Mouse (Mus musculus) heart, embryonic 11.5 days (tissue): ENCODE data around the gene Slc4a11. TPM values are rescaled to one million over a fixed set of nuclear protein-coding genes. Genes with fewer than 3 reads are reported as not detected.
A peak's percentile ranks its signal among the peaks of the same experiment; 100 is the strongest.

ENCODE experiments used
- ATAC-seq: fragments of 200-750 bp; cut with Nextera tagmentation; replicated peaks from 2 replicates; pipeline ENCODE4 v1.8.0; 2017; ENCODE audit warnings: moderate library complexity; ENCODE audit not compliant: insufficient number of reproducible peaks, low FRiP score, low TSS enrichment
- H3K27ac ChIP-seq: fragments of 300-500 bp; sonication (generic); 2 replicates; pipeline ENCODE4 v1.5.1; 2014; ENCODE audit warnings: mild to moderate bottlenecking, low read depth, low read length
- H3K27me3 ChIP-seq: fragments of 300-500 bp; sonication (generic); 2 replicates; pipeline ENCODE4 v1.6.1; 2014; ENCODE audit warnings: mild to moderate bottlenecking, low read length, mixed read lengths; ENCODE audit not compliant: control insufficient read depth, insufficient read depth
- H3K36me3 ChIP-seq: fragments of 300-500 bp; sonication (generic); 2 replicates; pipeline ENCODE4 v1.6.1; 2014; ENCODE audit warnings: mild to moderate bottlenecking, low read length, moderate library complexity, mixed read lengths; ENCODE audit not compliant: control insufficient read depth, insufficient read depth
- H3K4me1 ChIP-seq: fragments of 300-500 bp; sonication (generic); 2 replicates; pipeline ENCODE4 v1.6.1; 2014; ENCODE audit warnings: low read length; ENCODE audit not compliant: control insufficient read depth, insufficient read depth
- H3K4me2 ChIP-seq: fragments of 300-500 bp; sonication (generic); 2 replicates; pipeline ENCODE4 v1.6.1; 2014; ENCODE audit warnings: mild to moderate bottlenecking, moderate library complexity
- H3K4me3 ChIP-seq: fragments of 300-500 bp; sonication (generic); 2 replicates; pipeline ENCODE4 v1.5.1; 2014; ENCODE audit warnings: low read depth, low read length
- H3K9ac ChIP-seq: fragments of 300-500 bp; sonication (generic); 2 replicates; pipeline ENCODE4 v1.6.1; 2014; ENCODE audit warnings: mild to moderate bottlenecking, low read depth, low read length, moderate library complexity
- H3K9me3 ChIP-seq: fragments of 300-500 bp; sonication (generic); replicated peaks from 2 replicates; pipeline ENCODE4 v1.6.1; 2016; ENCODE audit warnings: low read length; ENCODE audit not compliant: control insufficient read depth
- WGBS: fragments of 180-500 bp; shearing (Covaris S2); extraction: QIAGEN DNeasy Blood & Tissue Kit; methylation state at CpG from one replicate; pipeline ENCODE4 v1.1.7; 2014; ENCODE audit not compliant: insufficient replicate concordance; 5-methylcytosine and 5-hydroxymethylcytosine counted together
- polyA plus RNA-seq: library from polyadenylated mRNA; unstranded; fragments of >200 nt; fragmentation: Nextera tagmentation; extraction: Ambion mirVana; gene quantifications from 2 replicates; pipeline ENCODE4 v1.2.1, GENCODE M21; 2014

Gene Slc4a11
- polyA plus RNA-seq, 1 experiment from 2014 or later = 0.17 TPM

- Histone ChIP-seq H3K4me3 (peak overlapping the region; percentile 47), H3K27me3 (peaks cover 69% of the 10 kb centered on the region), H3K4me1 (peaks cover 18% of the 10 kb centered on the region), H3K36me3 (no peaks in the 10 kb centered on the region), H3K4me2 (peak overlapping the region; percentile 81), H3K9me3 (no peaks in the 10 kb centered on the region), H3K9ac (no peak overlapping the region), H3K27ac (no peak overlapping the region)
- WGBS = 7% methylated on average over 21 of the region's 21 CpGs
- peak; percentile 14; the same call in 1 of the 2 replicates for ATAC-seq
These were observed 61.5 kb downstream of the Slc4a11 start for GRCm38 (mm10) chr2:130635847-130636246.

GRCm38 (mm10) chr2:130634739-130635411 lies 62.4 kb downstream of the Slc4a11 start:
- no peak overlapping the region for H3K27ac ChIP-seq
- H3K4me2 ChIP-seq = peak overlapping the region; percentile 81
- ATAC-seq = no peak; the same call in 1 of the 2 replicates
- H3K4me3 ChIP-seq = peak overlapping the region; percentile 47
- no peaks in the 10 kb centered on the region for H3K36me3 ChIP-seq
- no peaks in the 10 kb centered on the region for H3K9me3 ChIP-seq
- H3K9ac ChIP-seq = peak overlapping the region; percentile 57
- H3K4me1 ChIP-seq = peaks cover 18% of the 10 kb centered on the region
- H3K27me3 ChIP-seq = peaks cover 61% of the 10 kb centered on the region
- 0% methylated on average over 38 of the region's 38 CpGs for WGBS

Other genes starting within 250 kb of the Slc4a11 start
- 72.9 and 79.7 TPM in 2 replicates for gene Ptpra, start 247.2 kb downstream of the Slc4a11 start, polyA plus RNA-seq
- 78.4 and 79.9 TPM in 2 replicates for gene Mrps26, start 133.8 kb downstream of the Slc4a11 start, polyA plus RNA-seq
- not detected in 2 replicates for gene Oxt, start 121.3 kb downstream of the Slc4a11 start, polyA plus RNA-seq
- 1.1 and 1.3 TPM in 2 replicates for gene Avp, start 115.0 kb downstream of the Slc4a11 start, polyA plus RNA-seq
- gene Fastkd5, start 67.5 kb downstream of the Slc4a11 start, polyA plus RNA-seq = 18.8 and 19.7 TPM in 2 replicates
- 8.9 and 10.4 TPM in 2 replicates for gene Ubox5, start 67.5 kb downstream of the Slc4a11 start, polyA plus RNA-seq
- gene Lzts3, start 54.7 kb downstream of the Slc4a11 start, polyA plus RNA-seq = 0.66 and 0.69 TPM in 2 replicates
- 41.3 and 44.7 TPM in 2 replicates for gene Ddrgk1, start 32.9 kb downstream of the Slc4a11 start, polyA plus RNA-seq
- 88.7 and 91.0 TPM in 2 replicates for gene Itpa, start 29.9 kb downstream of the Slc4a11 start, polyA plus RNA-seq
- gene 4930402H24Rik, start 208.9 kb upstream of the Slc4a11 start, polyA plus RNA-seq = 47.8 and 48.6 TPM in 2 replicates
- gene Atrn, start 209.0 kb upstream of the Slc4a11 start, polyA plus RNA-seq = 6.5 and 8.0 TPM in 2 replicates